Mouse (Mus musculus) brain, embryonic 14.5 days (tissue): ENCODE measurements around the gene Jarid2.

Source experiments
- CTCF ChIP-seq: fragments of 200-500 bp; IDR thresholded peaks from 2 replicates; pipeline ENCODE4 v1.5.1; 2012; ENCODE audit warnings: inconsistent platforms, mild to moderate bottlenecking, moderate library complexity, borderline replicate concordance; ENCODE audit not compliant: insufficient read depth, insufficient read length; ENCODE audit errors: extremely low read depth
- POLR2A ChIP-seq: fragments of 200-500 bp; IDR thresholded peaks from 2 replicates; pipeline ENCODE4 v1.6.1; 2012; ENCODE audit warnings: mild to moderate bottlenecking, inconsistent platforms, borderline replicate concordance; ENCODE audit not compliant: poor library complexity, insufficient read depth, insufficient read length, severe bottlenecking; ENCODE audit errors: extremely low read depth

DNA sequence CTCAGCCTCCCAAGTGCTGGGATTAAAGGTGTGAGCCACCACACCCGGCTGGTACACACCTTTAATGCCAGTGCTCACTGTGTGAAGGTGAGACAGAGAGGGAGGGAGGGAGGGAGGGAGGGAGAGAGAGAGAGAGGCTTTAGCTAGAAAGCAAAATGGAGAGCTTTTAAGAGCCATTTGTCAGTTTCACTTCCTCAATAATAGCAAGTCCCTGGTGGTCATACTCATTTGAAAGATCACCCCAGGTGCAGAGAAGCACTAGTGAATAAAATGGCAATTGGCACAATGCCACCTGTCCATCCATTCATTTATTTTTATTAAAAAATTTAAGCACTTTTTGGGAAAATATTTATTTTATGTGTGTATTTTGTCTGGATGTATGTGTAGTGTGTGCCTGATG, 9.2 kb upstream of the Jarid2 start:
- TF ChIP-seq POLR2A (no peak), CTCF (no peak)
